Mouse (Mus musculus) right cerebral cortex, postnatal 25 days (tissue): Measurements from ENCODE around the gene 1810024B03Rik.
"Not testable (repeated sequence)": the region's sequence is repeated elsewhere in the genome, so short reads cannot be mapped to it uniquely, and the experiment has no call there.

ENCODE experiments used
- DNase-seq: peaks from one replicate; pipeline ENCODE4 v3.0.0; 2022

The 1810024B03Rik gene

DNA sequence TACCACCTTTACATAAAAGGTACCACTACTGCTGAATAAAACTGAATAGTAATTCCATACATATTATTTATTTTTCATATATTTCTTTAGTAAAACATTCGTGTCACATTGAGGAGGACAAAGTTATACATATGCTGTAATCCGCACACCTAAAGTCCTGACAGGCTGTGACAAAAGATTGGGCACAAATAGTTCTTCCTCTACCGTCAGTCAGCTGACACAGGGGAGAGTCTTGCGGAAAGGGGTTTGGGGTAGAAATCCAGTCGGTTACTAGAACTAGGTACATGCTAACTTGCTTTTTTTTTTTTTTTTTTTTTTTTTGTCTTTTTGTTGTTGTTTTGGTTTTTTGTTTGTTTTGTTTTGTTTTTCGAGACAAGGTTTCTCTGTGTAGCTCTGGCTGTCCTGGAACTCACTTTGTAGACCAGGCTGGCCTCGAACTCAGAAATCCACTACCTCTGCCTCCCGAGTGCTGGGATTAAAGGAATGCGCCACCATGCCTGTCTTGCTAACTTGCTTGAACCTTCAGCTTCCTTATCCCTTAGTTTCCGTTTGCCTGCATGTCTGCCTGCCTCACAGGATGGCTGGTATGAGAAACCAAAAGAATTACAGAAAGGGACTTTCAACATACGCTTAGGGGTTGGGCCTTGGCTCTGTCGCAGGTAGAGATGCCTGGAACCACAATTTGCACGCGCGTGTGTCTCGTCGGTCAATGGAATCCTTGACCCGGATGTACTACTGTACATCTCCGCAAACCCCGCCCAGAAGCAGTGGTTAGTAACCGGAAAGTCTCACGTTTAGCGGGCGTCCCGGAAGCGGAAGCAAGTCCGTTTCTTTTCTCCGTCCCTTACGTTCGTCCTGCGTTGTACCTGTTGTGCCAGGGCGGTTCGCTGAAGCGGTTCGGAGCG, at the start of gene 1810024B03Rik, which contains the start of gene Snrnp200:
1810024B03Rik (minus strand) TSS at position 734 of the 905 bp plus-strand sequence.
Snrnp200 (plus strand) TSS at position 840 of the 905 bp plus-strand sequence.
- peak; percentile 92 for DNase-seq

DNA sequence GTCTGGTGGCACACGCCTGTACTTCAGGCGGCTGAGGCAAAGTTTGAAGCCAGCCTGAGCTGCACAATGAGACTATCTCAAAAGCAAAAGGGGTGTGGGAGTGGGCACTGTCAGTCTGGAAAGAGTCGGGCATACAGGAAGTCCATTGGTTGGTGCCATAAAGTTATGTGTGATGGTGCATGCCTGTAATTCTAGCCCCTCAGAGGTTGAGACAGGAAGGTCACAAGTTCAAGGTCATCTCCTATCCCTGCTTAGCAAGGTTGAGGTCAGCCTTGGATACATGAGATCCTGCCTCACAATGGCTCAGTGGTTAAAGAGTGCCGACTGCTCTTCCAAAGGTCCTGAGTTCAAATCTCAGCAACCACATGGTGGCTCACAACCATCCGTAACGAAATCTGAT, 47.2 kb upstream of the 1810024B03Rik start:
- DNase-seq: no peak

DNA sequence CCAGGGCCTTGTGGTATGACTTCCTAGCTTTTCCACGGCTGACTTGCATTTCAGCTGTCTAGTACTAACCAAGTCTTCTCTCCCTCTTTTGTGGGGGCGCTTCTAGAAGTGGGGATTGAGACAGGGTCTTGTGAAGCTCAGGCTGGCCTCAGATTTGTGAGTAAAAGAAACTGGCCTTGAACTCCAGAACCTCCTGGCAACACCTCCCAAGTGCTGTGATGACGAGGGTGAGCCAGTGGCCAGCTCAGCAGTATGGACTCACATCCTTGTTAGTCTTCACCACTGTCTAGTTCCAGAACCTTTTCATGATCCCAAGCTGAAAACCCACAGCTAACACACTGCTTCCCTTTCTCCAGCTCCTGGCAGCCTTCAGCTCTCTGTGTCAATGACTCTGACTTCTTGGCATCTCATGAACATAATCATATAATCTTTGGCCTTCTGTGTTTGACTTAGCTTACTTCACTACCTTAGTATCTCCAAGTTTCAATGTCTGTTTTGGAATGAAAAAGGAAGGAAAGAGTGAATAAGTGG, 46.6 kb upstream of the 1810024B03Rik start:
- no peak for DNase-seq

DNA sequence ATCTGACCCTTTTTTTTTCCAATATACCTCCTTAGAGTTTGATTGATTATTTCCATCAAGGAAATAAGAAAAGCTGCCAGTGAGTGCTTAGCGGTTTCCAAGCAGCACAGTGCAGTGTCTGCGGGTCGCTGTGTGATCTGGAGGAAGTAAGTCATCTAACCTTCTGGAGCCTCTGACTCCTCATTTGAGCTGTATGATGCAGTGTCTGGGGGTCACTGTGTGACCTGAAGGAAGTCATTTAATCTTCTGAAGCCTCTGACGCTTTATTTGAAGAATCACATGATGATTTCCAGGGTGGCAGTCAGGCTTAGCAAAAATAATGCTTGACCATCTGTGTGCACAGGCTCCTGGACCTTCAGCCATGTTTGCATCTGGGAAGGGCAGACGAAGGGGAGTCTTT, 44.7 kb upstream of the 1810024B03Rik start:
- DNase-seq: no peak

- DNase-seq: no peak
Measured at GRCm38 (mm10) chr2:127251880-127252527, 43.9 kb upstream of the 1810024B03Rik start.

DNA sequence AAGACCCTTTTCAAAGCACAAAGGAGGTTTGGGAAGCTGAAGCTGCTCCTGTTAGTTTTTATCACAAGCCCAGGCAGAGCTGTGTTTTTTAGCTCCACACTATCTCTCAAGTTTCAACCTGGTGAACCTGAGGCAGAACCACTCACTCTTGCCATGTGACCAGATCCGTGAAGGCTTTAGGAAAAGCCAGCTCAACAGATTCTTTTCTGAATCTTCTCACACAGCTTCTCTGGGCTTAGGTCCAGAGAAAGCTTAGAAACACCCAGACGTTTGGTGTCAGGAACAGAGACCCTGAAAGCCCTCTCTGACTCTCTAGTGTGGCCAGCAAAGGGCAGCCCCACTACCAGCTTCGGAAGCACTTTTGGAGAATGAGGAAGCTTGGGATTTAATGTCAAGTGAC, 43.4 kb upstream of the 1810024B03Rik start:
- no peak for DNase-seq

DNA sequence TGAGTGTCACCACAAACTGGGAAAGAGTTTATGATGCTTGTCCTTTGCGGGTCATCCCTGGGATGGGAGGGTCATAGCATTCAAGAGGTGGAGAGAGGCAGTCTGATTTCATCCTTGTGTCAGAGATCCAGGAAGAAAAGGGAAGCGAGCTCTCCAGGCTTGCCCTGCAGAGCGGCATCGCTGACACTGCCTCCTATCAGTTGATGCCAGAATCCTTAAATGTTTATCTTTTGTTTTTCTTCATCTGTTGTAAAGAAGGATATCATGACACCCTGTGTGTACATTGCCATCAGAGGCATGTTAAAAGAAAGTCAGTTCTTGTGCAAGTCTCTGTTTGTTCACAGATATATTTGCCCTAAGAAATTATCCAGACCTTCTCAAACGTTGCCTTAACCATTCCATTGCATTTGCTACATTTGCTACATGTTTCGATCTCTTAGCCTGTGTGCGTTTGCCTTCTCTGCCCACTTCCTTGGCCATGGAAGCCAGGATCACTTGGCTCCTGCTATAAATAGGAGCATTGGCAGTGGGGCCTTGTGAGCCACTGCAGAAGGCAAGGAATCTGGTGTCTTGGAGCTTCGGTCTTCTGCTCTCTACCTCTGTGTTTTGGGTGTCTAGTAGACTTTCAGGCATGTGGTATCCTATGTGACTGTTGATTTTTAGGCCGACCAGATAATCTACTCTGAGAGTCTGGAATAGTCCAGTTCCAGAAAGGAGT, 42.4 kb upstream of the 1810024B03Rik start:
- DNase-seq: no peak

GRCm38 (mm10) chr2:127248334-127249004, 40.4 kb upstream of the 1810024B03Rik start:
- DNase-seq: peak; percentile 63

DNA sequence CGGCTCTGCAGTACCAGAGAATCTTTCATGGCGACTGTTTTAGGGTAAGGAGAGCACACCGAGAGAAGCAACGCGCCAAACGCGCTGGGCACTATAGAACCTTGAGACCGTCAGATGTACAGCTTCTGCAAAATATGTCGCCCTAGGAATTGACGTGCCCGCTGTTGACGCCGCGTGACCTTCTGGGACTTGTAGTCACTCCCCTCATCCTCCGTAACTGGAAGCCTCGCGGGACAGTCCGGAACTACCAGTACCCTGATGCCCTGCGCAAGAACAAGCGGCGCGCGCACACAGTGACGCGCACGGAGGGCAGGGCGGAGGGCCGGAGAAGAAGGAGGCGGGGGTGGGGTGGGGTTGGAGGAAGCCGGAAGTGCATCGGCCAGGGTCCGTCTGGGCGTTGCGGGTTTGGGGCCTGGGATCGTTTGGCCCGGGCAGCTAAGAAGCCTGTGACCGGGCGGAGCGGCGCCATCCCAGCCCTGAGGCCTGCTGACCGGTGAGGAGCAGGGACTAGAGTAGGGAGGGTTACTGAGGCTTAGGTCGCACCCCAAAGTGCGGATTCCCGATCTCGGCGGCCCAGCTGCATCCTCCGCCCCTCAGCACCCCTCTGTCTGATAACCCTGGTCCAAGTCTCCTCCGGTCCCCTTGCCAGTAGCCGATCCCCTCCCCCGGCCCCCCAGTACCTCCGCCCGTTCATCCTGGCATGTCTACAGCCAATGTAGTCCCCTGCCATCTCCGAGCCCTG, 39.7 kb upstream of the 1810024B03Rik start, which contains the start of the genes Ciao1 and Tmem127:
Ciao1 (minus strand) TSS at position 225 of the 742 bp plus-strand sequence.
Tmem127 (plus strand) TSS at position 317 of the 742 bp plus-strand sequence.
- DNase-seq: peak; percentile 98

DNA sequence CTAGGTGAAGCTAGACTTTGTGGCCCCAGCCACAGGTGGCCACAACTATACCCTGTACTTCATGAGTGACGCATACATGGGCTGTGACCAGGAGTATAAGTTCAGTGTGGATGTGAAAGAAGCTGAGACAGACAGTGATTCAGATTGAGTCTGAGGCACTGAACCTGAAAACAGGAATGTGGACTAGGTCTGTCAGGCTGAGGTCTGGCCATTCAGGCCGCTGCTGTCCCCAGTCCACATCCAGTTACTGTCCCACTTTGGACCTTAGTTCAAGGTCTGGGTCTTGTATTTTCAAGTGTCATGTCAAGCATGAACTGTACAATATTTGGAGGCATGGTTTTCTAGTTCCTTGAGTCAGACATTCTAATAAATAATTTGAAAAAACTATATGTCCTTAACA, 32.0 kb upstream of the 1810024B03Rik start:
- no peak for DNase-seq

DNA sequence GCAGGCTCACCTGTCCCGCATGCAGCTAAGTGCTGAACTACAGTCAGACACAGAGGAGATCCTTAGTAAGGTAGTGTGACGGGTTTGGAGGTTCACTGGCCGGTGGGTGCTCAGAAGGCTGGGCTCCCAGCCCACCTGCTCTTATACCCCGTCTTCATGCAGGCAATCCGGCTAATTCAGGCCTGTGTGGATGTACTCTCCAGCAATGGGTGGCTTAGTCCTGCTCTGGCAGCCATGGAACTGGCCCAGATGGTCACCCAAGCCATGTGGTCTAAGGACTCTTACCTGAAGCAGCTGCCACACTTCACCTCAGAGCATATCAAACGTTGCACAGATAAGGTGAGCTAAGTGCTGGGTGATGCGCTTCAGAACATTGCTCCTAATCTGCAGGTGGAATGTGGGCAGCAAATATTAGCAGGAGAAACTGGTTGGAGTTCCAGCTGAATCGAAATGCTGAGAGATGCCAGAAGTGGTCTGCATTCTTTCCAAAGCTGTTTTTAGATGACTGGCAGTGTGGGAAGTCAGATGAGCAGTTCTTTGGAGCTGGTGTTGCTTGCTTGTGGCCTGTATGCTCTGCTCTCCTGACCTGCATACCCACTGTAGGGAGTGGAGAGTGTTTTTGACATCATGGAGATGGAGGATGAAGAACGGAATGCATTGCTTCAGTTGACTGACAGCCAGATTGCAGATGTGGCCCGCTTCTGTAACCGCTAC, 30.0 kb upstream of the 1810024B03Rik start:
- DNase-seq: no peak

DNA sequence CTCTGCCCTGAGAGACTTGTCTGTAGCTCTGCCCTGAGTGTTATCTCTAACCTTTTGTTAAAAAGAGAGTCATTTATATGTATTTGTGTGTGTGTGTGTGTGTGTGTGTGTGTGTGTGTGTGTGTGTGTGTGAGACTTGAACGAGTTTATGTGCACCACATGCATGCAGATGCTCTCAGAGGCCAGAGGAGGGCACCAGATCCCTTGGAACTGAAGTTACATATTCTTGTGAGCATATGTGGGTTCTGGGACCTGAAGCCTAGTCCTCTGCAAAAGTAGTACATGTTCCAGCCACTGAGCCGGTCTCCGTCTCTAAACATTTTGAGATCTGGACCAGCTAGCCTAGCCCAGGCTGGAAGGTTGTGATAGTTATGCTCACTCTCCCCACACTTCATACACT, 17.2 kb upstream of the 1810024B03Rik start:
- no peak for DNase-seq

DNA sequence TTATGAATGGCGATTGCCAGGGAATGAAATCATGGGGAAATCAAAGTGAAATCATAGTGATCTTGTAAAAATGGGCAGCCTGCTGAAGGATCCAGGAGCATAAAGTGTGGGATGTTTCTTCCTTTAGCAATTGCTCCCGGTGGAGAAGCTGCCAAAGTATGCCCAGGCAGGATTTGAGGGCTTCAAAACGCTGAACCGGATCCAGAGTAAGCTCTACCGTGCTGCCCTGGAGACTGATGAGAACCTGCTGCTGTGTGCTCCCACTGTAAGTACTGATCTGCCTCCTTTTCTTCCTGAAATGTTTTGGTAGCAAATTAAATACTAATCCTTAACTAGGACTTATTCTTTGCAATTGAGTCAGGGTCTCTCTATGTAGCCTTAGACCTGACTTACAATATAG, 9.7 kb upstream of the 1810024B03Rik start:
- DNase-seq: no peak

DNA sequence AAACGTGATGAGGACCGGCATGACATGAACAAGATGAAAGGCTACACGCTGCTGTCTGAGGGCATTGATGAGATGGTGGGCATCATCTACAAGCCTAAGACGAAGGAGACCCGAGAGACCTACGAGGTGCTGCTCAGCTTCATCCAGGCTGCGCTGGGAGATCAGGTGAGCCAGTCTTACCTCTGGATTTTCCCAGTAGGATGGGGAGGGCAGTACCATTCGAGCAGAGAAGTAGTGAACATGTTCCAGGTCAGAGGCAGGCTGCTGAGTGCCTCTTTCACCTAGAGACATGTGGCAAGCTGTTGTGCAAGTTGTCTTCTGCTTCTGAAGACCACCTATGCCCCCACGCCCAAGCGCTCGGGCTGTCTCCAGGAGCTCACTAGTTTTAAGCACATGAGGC, 2.6 kb upstream of the 1810024B03Rik start:
- no peak for DNase-seq

GRCm38 (mm10) chr2:127208452-127208769, 331 bp upstream of the 1810024B03Rik start:
- DNase-seq: no peak

- DNase-seq: no peak
Measured at GRCm38 (mm10) chr2:127206916-127207315, 1.2 kb downstream of the 1810024B03Rik start.

DNA sequence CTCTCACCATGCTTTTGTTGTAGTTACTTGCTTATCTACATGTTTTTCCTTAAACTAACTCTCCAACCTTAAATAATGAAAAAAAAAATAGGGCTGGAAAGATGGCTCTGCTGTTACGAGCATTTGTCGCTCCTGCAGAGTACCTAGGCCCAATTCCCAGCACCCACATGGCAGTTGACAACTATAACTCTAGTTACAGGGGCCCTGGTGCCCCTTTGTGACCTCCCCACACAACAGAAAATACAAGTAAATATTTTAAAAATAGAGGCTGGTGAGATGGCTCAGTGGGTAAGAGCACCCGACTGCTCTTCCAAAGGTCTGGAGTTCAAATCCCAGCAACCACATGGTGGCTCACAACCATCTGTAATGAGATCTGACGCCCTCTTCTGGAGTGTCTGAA, 2.1 kb downstream of the 1810024B03Rik start:
- DNase-seq: not testable (repeated sequence)

- peak; percentile 38 for DNase-seq
Measured at GRCm38 (mm10) chr2:127204932-127205331, 3.1 kb downstream of the 1810024B03Rik start.

DNA sequence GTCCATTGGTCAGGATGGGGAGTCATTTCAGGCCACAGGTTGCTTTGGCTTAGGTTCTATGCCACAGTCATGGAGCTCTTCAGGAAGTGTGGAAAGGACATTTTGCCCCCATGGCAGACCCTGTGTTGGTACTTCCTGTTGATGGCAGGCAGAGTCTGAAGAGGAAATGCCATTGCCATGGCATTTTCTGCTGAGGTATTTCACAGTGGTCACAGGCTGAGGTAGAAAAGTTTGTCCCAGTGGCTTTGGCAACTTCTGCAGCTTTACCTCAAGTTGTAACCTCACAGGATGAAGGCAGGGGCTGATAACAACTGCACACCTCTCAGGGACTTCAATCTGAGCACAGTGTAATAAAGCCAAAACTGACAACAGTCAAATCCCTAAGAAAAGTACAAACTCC, 18.5 kb downstream of the 1810024B03Rik start:
- no peak for DNase-seq

DNA sequence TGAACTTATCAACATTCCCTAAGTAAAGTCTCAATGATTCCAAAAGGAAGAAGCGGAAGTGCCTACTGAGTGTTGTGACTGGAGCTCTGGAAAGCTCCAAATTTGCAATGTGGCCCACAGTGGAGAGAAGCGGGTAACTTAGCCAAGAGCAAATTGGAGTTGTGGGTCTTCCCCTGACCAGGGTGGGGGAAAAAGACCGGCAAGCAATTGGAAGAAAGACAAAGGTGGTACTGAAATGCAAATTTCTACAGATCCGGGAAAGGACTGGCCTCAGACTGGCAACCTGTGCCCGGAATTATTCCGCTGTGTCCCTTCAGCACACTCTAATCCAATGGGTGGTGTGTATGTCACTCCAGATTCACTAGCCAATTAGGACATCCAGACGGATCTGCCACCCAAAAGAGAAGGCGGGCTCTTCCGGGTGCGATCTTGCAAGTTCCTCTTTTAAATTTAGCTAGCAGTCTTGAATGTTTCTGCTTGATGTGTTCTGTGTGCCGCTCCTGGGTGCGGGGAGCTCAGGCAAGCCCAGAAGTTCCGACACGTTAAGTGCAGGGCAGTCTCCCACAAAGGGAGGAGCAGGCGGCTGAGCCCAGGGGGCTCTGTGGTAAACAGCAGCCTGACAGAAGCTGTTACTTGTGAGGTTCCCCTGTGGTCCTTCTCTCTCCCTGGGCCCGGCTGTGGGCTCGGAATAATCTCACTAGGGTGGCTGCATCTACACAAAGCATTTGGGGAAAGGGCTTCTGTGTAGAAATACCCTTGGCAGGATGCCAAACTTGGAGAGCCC, 25.3 kb downstream of the 1810024B03Rik start:
- DNase-seq: peak; percentile 80
